Mouse (Mus musculus): Measurements from ENCODE around the gene Slc25a27. TPM values are rescaled to one million over a fixed set of nuclear protein-coding genes. Genes with fewer than 3 reads are reported as not detected.

The Slc25a27 gene
- polyA plus RNA-seq, 1 experiment from 2014 or later: 16.0 TPM

DNA sequence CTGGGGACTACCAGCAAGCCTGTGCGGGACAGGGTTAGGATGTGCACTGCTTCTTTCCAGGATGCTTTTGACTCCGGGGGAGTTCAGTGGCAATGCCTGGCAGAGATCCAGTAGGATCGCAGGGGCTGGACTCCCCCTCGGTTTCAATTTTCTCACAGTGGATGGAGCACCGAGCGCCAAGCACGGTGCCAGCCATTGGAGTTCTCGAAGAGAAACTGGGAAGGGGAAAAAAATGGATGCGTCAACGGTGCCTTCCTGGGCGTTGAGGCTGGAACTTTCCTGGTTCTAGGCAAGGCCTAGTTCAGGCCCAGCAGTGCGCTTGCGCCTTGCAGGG lies 36.6 kb downstream of the Slc25a27 start:
- peak; percentile 15 for DNase-seq
- TF ChIP-seq CTCF (IDR thresholded peaks at IDR 0.05; ENCODE audit: low read depth): no peak
- WGBS: 40% methylated on average over 13 of the region's 13 CpGs

DNA sequence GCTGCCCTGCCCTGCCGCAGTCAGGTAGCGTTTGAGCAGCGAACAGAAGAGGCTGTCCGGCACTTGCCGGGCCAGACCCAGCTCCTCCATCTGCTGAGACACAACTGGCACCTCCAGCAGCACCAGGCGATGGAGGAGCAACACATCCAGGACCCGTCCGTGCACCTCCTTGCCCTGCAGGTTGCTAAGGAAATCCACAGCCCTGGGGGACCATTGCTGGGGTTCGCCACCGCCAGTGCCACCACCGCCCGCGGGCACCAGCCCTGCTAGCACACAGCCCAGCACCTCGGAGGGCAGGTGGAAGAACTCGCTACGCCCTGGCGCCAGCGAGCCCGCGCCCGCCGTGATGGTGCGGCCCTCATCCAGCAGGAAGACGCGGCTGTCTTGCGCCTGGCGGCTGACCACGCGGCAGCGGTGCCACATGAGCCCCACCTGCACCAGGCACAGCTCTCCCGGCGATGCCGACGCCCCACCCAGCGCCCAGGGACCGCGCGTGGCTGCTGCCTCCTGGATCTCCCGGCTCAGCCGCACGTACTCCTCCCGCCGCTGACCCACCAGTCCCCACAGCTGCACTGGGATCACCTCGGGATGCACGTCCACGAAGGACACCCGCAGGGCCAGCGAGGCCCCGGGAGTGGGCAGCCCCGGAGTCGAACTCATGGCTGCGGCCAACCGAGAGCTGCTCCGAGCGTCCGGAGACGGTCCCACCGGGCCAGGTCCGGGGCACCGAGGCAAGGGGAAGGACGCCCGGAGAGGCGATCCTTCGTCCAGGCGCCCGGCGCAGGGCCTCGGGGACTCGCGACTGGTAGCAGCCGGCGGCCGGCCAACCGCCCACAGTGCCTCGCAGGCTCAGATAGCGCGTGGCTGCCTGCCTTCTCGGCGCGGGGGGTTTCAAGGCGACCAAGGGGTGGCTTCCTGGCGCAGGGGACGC lies 37.3 kb downstream of the Slc25a27 start, which contains the start of gene Tdrd6:
Tdrd6 (minus strand) TSS at position 804 of the 931 bp plus-strand sequence.
- Histone ChIP-seq H3K9ac (peak within 1 kb of the TSS; percentile 32), H3K27ac (ENCODE audit: low read depth) (no peak within 1 kb of the TSS), H3K27me3 (ENCODE audit: insufficient read depth, low read length) (peaks cover 29% of the 10 kb centered on the region), H3K9me3 (ENCODE audit: low read depth, low read length) (no peaks in the 10 kb centered on the region), H3K36me3 (ENCODE audit: insufficient read depth) (no peaks in the 10 kb centered on the region), H3K4me2 (peak within 1 kb of the TSS; percentile 70), H3K4me1 (ENCODE audit: insufficient read depth) (no peaks in the 10 kb centered on the region; the same call in 1 of the 2 replicates), H3K4me3 (ENCODE audit: low read depth, low read length) (peak within 1 kb of the TSS; percentile 34)
- TF ChIP-seq CTCF (IDR thresholded peaks at IDR 0.05; ENCODE audit: low read depth): no peak
- peak; percentile 38; the same call in 1 of the 2 replicates for ATAC-seq (ENCODE audit: insufficient read depth)
- 2% methylated on average over 83 of the region's 83 CpGs for WGBS
- peak; percentile 35 for DNase-seq

More for the DNA sequence above, 36.6 kb downstream of the Slc25a27 start:
- H3K36me3 ChIP-seq (ENCODE audit: insufficient read depth): no peaks in the 10 kb centered on the region
- H3K27me3 ChIP-seq (ENCODE audit: insufficient read depth, low read length): peaks cover 29% of the 10 kb centered on the region
- H3K4me1 ChIP-seq (ENCODE audit: insufficient read depth): no peaks in the 10 kb centered on the region; the same call in 1 of the 2 replicates
- no peak overlapping the region for H3K27ac ChIP-seq (ENCODE audit: low read depth)
- 0 out of 2 replicates have a peak, but pooled peaks have one; percentile 4 for ATAC-seq (ENCODE audit: insufficient read depth)
- H3K4me3 ChIP-seq (ENCODE audit: low read depth, low read length): peak overlapping the region; percentile 34
- no peaks in the 10 kb centered on the region for H3K9me3 ChIP-seq (ENCODE audit: low read depth, low read length)
- H3K4me2 ChIP-seq: peak overlapping the region; percentile 70
- H3K9ac ChIP-seq: peak overlapping the region; percentile 32

DNA sequence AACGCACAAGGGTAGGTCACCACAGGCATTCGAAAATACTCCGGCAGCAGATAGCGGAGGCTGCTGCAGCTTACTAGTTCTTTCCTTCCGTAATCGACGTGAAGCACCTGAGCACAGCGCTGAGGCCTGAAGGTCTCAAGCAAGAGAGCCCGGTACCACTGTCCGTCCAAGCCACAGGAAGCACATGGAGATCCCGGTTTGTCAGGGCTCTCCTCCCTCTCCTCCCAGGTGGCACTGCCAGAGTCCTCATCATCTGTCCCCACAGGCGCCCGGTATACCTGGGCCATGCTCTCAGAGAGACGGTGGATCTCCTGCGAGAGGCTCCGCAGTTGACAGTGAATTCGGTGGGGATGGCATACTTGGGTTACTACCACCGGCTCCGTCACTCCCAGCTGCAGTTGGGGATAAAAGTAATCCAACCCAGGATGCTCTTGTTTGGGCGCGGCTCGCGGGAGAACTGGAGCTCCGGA lies 38.0 kb downstream of the Slc25a27 start:
- Histone ChIP-seq H3K36me3 (ENCODE audit: insufficient read depth) (no peaks in the 10 kb centered on the region), H3K4me2 (peak overlapping the region; percentile 70), H3K4me1 (ENCODE audit: insufficient read depth) (no peaks in the 10 kb centered on the region; the same call in 1 of the 2 replicates), H3K27me3 (ENCODE audit: insufficient read depth, low read length) (peaks cover 29% of the 10 kb centered on the region), H3K9ac (no peak overlapping the region), H3K27ac (ENCODE audit: low read depth) (no peak overlapping the region), H3K9me3 (ENCODE audit: low read depth, low read length) (no peaks in the 10 kb centered on the region), H3K4me3 (ENCODE audit: low read depth, low read length) (peak overlapping the region; percentile 34)
- DNase-seq: no peak
- TF ChIP-seq CTCF (IDR thresholded peaks at IDR 0.05; ENCODE audit: low read depth): no peak
- 19% methylated on average over 24 of the region's 24 CpGs for WGBS
- ATAC-seq (ENCODE audit: insufficient read depth): no peak

DNA sequence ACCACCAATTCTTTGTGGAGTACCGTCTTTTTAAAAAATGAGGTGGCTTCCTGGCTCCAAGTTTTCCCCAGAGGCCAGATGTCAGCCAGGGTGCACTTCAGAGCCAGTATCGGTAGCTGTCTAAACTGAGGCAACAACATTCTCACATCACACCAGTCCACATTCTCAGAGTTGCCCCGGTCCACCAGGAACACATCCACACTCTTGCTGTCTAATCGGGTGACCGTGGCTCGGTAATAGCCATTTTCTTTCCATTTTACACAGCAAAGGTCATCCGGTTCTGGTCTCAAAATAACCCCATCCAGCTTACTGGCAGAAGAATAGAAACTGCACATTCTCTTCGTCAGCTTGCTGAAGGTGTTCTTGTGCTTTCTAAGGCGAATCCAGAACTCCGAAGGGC lies 38.8 kb downstream of the Slc25a27 start:
- H3K9me3 ChIP-seq (ENCODE audit: low read depth, low read length): no peaks in the 10 kb centered on the region
- DNase-seq: no peak
- no peaks in the 10 kb centered on the region; the same call in 1 of the 2 replicates for H3K4me1 ChIP-seq (ENCODE audit: insufficient read depth)
- TF ChIP-seq CTCF (IDR thresholded peaks at IDR 0.05; ENCODE audit: low read depth): no peak
- H3K4me3 ChIP-seq (ENCODE audit: low read depth, low read length): no peak overlapping the region
- no peak for ATAC-seq (ENCODE audit: insufficient read depth)
- WGBS: 84% methylated on average over 10 of the region's 10 CpGs
- H3K9ac ChIP-seq: no peak overlapping the region
- no peaks in the 10 kb centered on the region for H3K36me3 ChIP-seq (ENCODE audit: insufficient read depth)
- H3K27ac ChIP-seq (ENCODE audit: low read depth): no peak overlapping the region
- H3K4me2 ChIP-seq: no peak overlapping the region
- H3K27me3 ChIP-seq (ENCODE audit: insufficient read depth, low read length): peaks cover 29% of the 10 kb centered on the region

DNA sequence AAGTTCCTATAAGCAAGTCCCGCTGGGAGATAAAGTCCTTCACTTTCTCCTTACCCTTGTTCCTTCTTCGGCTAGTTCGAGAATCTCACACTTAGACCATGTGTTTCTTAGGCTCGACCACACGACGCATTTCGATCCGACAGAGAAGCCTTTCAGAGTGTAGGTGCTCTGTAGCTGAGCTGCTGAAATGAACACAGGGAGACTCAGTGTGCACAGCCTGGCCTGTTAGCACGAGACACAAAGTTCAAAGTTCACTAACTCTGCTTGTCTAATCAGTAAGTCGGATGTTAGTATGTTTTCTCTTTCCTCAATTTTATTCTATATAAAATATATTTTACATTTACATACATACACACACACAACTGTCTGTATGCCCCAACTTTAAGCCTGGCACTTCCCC lies 44.9 kb downstream of the Slc25a27 start:
- H3K4me3 ChIP-seq (ENCODE audit: low read depth, low read length): no peak overlapping the region
- H3K9me3 ChIP-seq (ENCODE audit: low read depth, low read length): no peaks in the 10 kb centered on the region
- no peaks in the 10 kb centered on the region for H3K4me1 ChIP-seq (ENCODE audit: insufficient read depth)
- no peak overlapping the region for H3K4me2 ChIP-seq
- no peak for DNase-seq
- TF ChIP-seq CTCF (IDR thresholded peaks at IDR 0.05; ENCODE audit: low read depth): no peak
- no peaks in the 10 kb centered on the region for H3K27me3 ChIP-seq (ENCODE audit: insufficient read depth, low read length)
- no peak overlapping the region for H3K27ac ChIP-seq (ENCODE audit: low read depth)
- 81% methylated on average over 10 of the region's 10 CpGs for WGBS
- H3K9ac ChIP-seq: no peak overlapping the region
- ATAC-seq (ENCODE audit: insufficient read depth): no peak
- no peaks in the 10 kb centered on the region for H3K36me3 ChIP-seq (ENCODE audit: insufficient read depth)

DNA sequence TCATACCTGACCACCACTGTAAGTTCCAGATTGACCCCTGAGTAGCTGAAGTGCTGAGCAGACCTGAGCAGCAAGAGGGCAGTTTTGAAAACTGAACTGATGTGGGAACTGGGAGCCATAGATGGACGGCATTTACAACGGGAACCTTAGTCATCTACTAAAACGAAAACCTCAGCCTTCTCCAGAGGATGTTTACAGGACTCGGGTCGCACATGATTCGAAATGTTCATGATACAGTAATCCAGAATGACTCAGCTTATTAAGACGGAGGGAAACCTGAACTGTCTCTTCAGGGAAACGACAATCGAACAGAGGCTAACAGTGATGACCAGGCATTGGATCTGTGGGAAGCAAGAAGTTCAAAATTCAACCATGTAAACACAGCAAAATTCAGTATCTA lies 47.9 kb downstream of the Slc25a27 start:
- Histone ChIP-seq H3K9me3 (ENCODE audit: low read depth, low read length) (no peaks in the 10 kb centered on the region), H3K9ac (no peak overlapping the region), H3K36me3 (ENCODE audit: insufficient read depth) (no peaks in the 10 kb centered on the region), H3K4me2 (no peak overlapping the region), H3K27me3 (ENCODE audit: insufficient read depth, low read length) (no peaks in the 10 kb centered on the region), H3K4me3 (ENCODE audit: low read depth, low read length) (no peak overlapping the region), H3K4me1 (ENCODE audit: insufficient read depth) (no peaks in the 10 kb centered on the region), H3K27ac (ENCODE audit: low read depth) (no peak overlapping the region)
- no peak for TF ChIP-seq CTCF (IDR thresholded peaks at IDR 0.05; ENCODE audit: low read depth)
- DNase-seq (no peak), ATAC-seq (ENCODE audit: insufficient read depth) (no peak)
- 77% methylated on average over 9 of the region's 9 CpGs for WGBS

DNA sequence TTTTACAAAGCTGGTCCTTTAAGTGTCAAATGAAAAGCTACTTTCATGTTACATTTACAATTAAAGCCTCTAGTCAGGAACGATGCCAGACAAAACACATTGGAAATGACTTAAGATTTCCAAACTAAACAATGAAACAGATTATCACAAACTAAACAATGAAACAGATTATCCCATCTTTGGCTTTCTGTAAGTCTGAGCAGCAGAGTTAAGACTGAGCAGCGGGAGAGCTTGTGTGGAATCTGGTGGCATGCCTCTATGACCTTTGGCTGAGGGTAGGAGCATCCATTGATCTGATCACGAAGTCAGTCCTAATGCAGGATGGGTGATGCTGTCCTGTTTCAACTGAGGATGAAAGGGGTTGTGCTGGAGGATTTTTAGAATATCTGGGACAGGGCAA lies 54.8 kb downstream of the Slc25a27 start:
- no peak for TF ChIP-seq CTCF (IDR thresholded peaks at IDR 0.05; ENCODE audit: low read depth)
- no peak overlapping the region for H3K9ac ChIP-seq
- 57% methylated on average over 3 of the region's 3 CpGs for WGBS

More for the DNA sequence above, 54.8 kb downstream of the Slc25a27 start:
- no peaks in the 10 kb centered on the region for H3K36me3 ChIP-seq (ENCODE audit: insufficient read depth)
- H3K4me2 ChIP-seq: no peak overlapping the region
- no peaks in the 10 kb centered on the region for H3K27me3 ChIP-seq (ENCODE audit: insufficient read depth, low read length)
- no peaks in the 10 kb centered on the region for H3K9me3 ChIP-seq (ENCODE audit: low read depth, low read length)
- H3K4me1 ChIP-seq (ENCODE audit: insufficient read depth): no peaks in the 10 kb centered on the region
- ATAC-seq (ENCODE audit: insufficient read depth): no peak
- H3K27ac ChIP-seq (ENCODE audit: low read depth): no peak overlapping the region
- DNase-seq: no peak
- H3K4me3 ChIP-seq (ENCODE audit: low read depth, low read length): no peak overlapping the region
